Mouse (Mus musculus) lung, postnatal 36 days (tissue): ENCODE measurements at regions not wholly inside any gene's neighbourhood (a gene's known extent, or its start where the extent isn't known, plus 50 kb on each side); places are given as distances from the start of the nearest gene placed in this dataset.

ENCODE experiments used
- DNase-seq: peaks from one replicate; pipeline ENCODE4 v3.0.0; 2022; ENCODE audit warnings: mixed read lengths

- no peak for DNase-seq
These were observed 426.8 kb upstream of the 2610001J05Rik start for GRCm38 (mm10) chr6:14298167-14298566.

- no peak for DNase-seq
These were observed 426.1 kb upstream of the 2610001J05Rik start for GRCm38 (mm10) chr6:14297428-14297827.

- no peak for DNase-seq
These were observed 419.5 kb upstream of the 2610001J05Rik start for GRCm38 (mm10) chr6:14290843-14291242.

- no peak for DNase-seq
These were observed 410.2 kb upstream of the 2610001J05Rik start for GRCm38 (mm10) chr6:14281476-14281875.

- no peak for DNase-seq
These were observed 390.6 kb upstream of the 2610001J05Rik start for GRCm38 (mm10) chr6:14261941-14262340.

- DNase-seq, result no peak
These were observed 369.0 kb upstream of the 2610001J05Rik start for GRCm38 (mm10) chr6:14240331-14240730.

- DNase-seq, result no peak
These were observed 367.8 kb upstream of the 2610001J05Rik start for GRCm38 (mm10) chr6:14239151-14239550.

- DNase-seq, result no peak
These were observed 359.5 kb upstream of the 2610001J05Rik start for GRCm38 (mm10) chr6:14230823-14231222.

- peak; percentile 41 for DNase-seq
These were observed 336.2 kb upstream of the 2610001J05Rik start for GRCm38 (mm10) chr6:14207509-14207908.

- DNase-seq, result no peak
These were observed 325.8 kb upstream of the 2610001J05Rik start for GRCm38 (mm10) chr6:14197107-14197506.

- no peak for DNase-seq
These were observed 324.0 kb upstream of the 2610001J05Rik start for GRCm38 (mm10) chr6:14195351-14195750.

GRCm38 (mm10) chr6:14191387-14192023, 320.2 kb upstream of the 2610001J05Rik start:
- no peak for DNase-seq

GRCm38 (mm10) chr6:14185921-14186420, 314.7 kb upstream of the 2610001J05Rik start:
- DNase-seq, result no peak

GRCm38 (mm10) chr6:14147370-14147769, 276.1 kb upstream of the 2610001J05Rik start:
- no peak for DNase-seq

- no peak for DNase-seq
These were observed 275.1 kb upstream of the 2610001J05Rik start for GRCm38 (mm10) chr6:14146394-14146793.

- no peak for DNase-seq
These were observed 270.9 kb upstream of the 2610001J05Rik start for GRCm38 (mm10) chr6:14142107-14142751.

- no peak for DNase-seq
These were observed 259.2 kb upstream of the 2610001J05Rik start for GRCm38 (mm10) chr6:14130392-14131144.

- DNase-seq, result no peak
These were observed 258.1 kb upstream of the 2610001J05Rik start for GRCm38 (mm10) chr6:14129394-14129793.

GRCm38 (mm10) chr6:14122311-14122710, 251.0 kb upstream of the 2610001J05Rik start:
- DNase-seq, result no peak

- DNase-seq, result no peak
These were observed 250.2 kb upstream of the 2610001J05Rik start for GRCm38 (mm10) chr6:14121479-14121878.

GRCm38 (mm10) chr6:14094907-14095306, 223.6 kb upstream of the 2610001J05Rik start:
- no peak for DNase-seq

GRCm38 (mm10) chr6:14081884-14082283, 210.6 kb upstream of the 2610001J05Rik start:
- DNase-seq, result no peak

GRCm38 (mm10) chr6:14063735-14064134, 192.4 kb upstream of the 2610001J05Rik start:
- no peak for DNase-seq

- DNase-seq, result no peak
These were observed 175.2 kb upstream of the 2610001J05Rik start for GRCm38 (mm10) chr6:14046560-14046959.
